Mouse (Mus musculus): Measurements from ENCODE around the gene Rpl9-ps6. TPM values are rescaled to one million over a fixed set of nuclear protein-coding genes. Genes with fewer than 3 reads are reported as not detected.
A peak's percentile ranks its signal among the peaks of the same experiment; 100 is the strongest.
"Not testable (repeated sequence)": the region's sequence is repeated elsewhere in the genome, so short reads cannot be mapped to it uniquely, and the experiment has no call there.

Gene Rpl9-ps6
- polyA plus RNA-seq, 1 experiment from 2014 or later = 70.5 TPM

GRCm38 (mm10) chr19:32480255-32480654, 13.9 kb upstream of the Rpl9-ps6 start:
- no peaks in the 10 kb centered on the region for H3K27me3 ChIP-seq
- H3K27ac ChIP-seq (replicated peaks) = no peak overlapping the region
- no peak overlapping the region for H3K9ac ChIP-seq (replicated peaks)
- ATAC-seq (replicated peaks) = no peak
- H3K4me3 ChIP-seq = no peak overlapping the region
- WGBS = 91% methylated on average over 5 of the region's 5 CpGs
- H3K9me3 ChIP-seq = no peaks in the 10 kb centered on the region
- peaks cover 6% of the 10 kb centered on the region for H3K4me1 ChIP-seq
- H3K36me3 ChIP-seq = no peaks in the 10 kb centered on the region
- no peak overlapping the region for H3K4me2 ChIP-seq (replicated peaks)

GRCm38 (mm10) chr19:32476712-32477052, 10.3 kb upstream of the Rpl9-ps6 start:
- no peak for ATAC-seq (replicated peaks)
- WGBS = 84% methylated on average over 4 of the region's 4 CpGs
- Histone ChIP-seq H3K9me3 (no peaks in the 10 kb centered on the region), H3K36me3 (no peaks in the 10 kb centered on the region), H3K27ac (replicated peaks) (no peak overlapping the region), H3K4me1 (no peaks in the 10 kb centered on the region), H3K4me3 (no peak overlapping the region), H3K9ac (replicated peaks) (no peak overlapping the region), H3K4me2 (replicated peaks) (no peak overlapping the region), H3K27me3 (no peaks in the 10 kb centered on the region)

- ATAC-seq (replicated peaks) = no peak
- no peak overlapping the region for H3K27ac ChIP-seq (replicated peaks)
- no peak overlapping the region for H3K4me3 ChIP-seq
- no peak overlapping the region for H3K4me2 ChIP-seq (replicated peaks)
- H3K9ac ChIP-seq (replicated peaks) = no peak overlapping the region
- H3K4me1 ChIP-seq = no peaks in the 10 kb centered on the region
- H3K27me3 ChIP-seq = no peaks in the 10 kb centered on the region
- WGBS = 89% methylated on average over 12 of the region's 12 CpGs
- no peaks in the 10 kb centered on the region for H3K36me3 ChIP-seq
- no peaks in the 10 kb centered on the region for H3K9me3 ChIP-seq
These were observed 9.8 kb upstream of the Rpl9-ps6 start for GRCm38 (mm10) chr19:32476016-32476711.

GRCm38 (mm10) chr19:32470570-32471263, 4.3 kb upstream of the Rpl9-ps6 start:
- 0 out of 2 replicates have a peak, but pooled peaks have one; percentile 35 for ATAC-seq (replicated peaks)
- no peak overlapping the region for H3K4me3 ChIP-seq
- no peaks in the 10 kb centered on the region for H3K9me3 ChIP-seq
- H3K4me2 ChIP-seq (replicated peaks) = no peak overlapping the region
- no peaks in the 10 kb centered on the region for H3K27me3 ChIP-seq
- H3K27ac ChIP-seq (replicated peaks) = no peak overlapping the region
- H3K4me1 ChIP-seq = no peaks in the 10 kb centered on the region
- no peak overlapping the region for H3K9ac ChIP-seq (replicated peaks)
- WGBS = 90% methylated on average over 13 of the region's 13 CpGs
- no peaks in the 10 kb centered on the region for H3K36me3 ChIP-seq

GRCm38 (mm10) chr19:32470059-32470497, 3.7 kb upstream of the Rpl9-ps6 start:
- 36% methylated on average over 6 of the region's 6 CpGs for WGBS
- H3K27ac ChIP-seq (replicated peaks) = no peak overlapping the region
- no peak overlapping the region for H3K4me2 ChIP-seq (replicated peaks)
- peak; percentile 55 for ATAC-seq (replicated peaks)
- no peak overlapping the region for H3K4me3 ChIP-seq
- H3K27me3 ChIP-seq = no peaks in the 10 kb centered on the region
- H3K36me3 ChIP-seq = no peaks in the 10 kb centered on the region
- H3K9me3 ChIP-seq = no peaks in the 10 kb centered on the region
- H3K9ac ChIP-seq (replicated peaks) = no peak overlapping the region
- no peaks in the 10 kb centered on the region for H3K4me1 ChIP-seq

GRCm38 (mm10) chr19:32467325-32467724, 947 bp upstream of the Rpl9-ps6 start:
- H3K4me1 ChIP-seq = no peaks in the 10 kb centered on the region
- no peaks in the 10 kb centered on the region for H3K9me3 ChIP-seq
- no peak for ATAC-seq (replicated peaks)
- no peak overlapping the region for H3K4me3 ChIP-seq
- H3K4me2 ChIP-seq (replicated peaks) = no peak overlapping the region
- WGBS = 92% methylated on average over 5 of the region's 5 CpGs
- H3K9ac ChIP-seq (replicated peaks) = no peak overlapping the region
- H3K36me3 ChIP-seq = no peaks in the 10 kb centered on the region
- no peaks in the 10 kb centered on the region for H3K27me3 ChIP-seq
- H3K27ac ChIP-seq (replicated peaks) = no peak overlapping the region

- no peak for ATAC-seq (replicated peaks)
- Histone ChIP-seq H3K4me2 (replicated peaks) (no peak overlapping the region), H3K4me1 (no peaks in the 10 kb centered on the region), H3K9ac (replicated peaks) (no peak overlapping the region), H3K4me3 (no peak overlapping the region), H3K27ac (replicated peaks) (no peak overlapping the region), H3K9me3 (no peaks in the 10 kb centered on the region), H3K27me3 (no peaks in the 10 kb centered on the region), H3K36me3 (no peaks in the 10 kb centered on the region)
- WGBS = 86% methylated on average over 4 of the region's 4 CpGs
These were observed 1.1 kb downstream of the Rpl9-ps6 start for GRCm38 (mm10) chr19:32465228-32465627.

GRCm38 (mm10) chr19:32463037-32463436, 3.3 kb downstream of the Rpl9-ps6 start:
- WGBS = 98% methylated on average over 6 of the region's 6 CpGs
- ATAC-seq (replicated peaks) = no peak
- H3K27ac ChIP-seq (replicated peaks) = no peak overlapping the region

GRCm38 (mm10) chr19:32457631-32458030, 8.7 kb downstream of the Rpl9-ps6 start:
- H3K4me2 ChIP-seq (replicated peaks); H3K27me3 ChIP-seq: not testable (repeated sequence)
- 88% methylated on average over 8 of the region's 8 CpGs for WGBS

More at GRCm38 (mm10) chr19:32463037-32463436, 3.3 kb downstream of the Rpl9-ps6 start:
- Histone ChIP-seq H3K4me3 (no peak overlapping the region), H3K4me2 (replicated peaks) (no peak overlapping the region), H3K27me3 (no peaks in the 10 kb centered on the region), H3K9ac (replicated peaks) (no peak overlapping the region), H3K36me3 (no peaks in the 10 kb centered on the region), H3K4me1 (no peaks in the 10 kb centered on the region), H3K9me3 (no peaks in the 10 kb centered on the region)

GRCm38 (mm10) chr19:32456744-32457143, 9.6 kb downstream of the Rpl9-ps6 start:
- Histone ChIP-seq H3K4me1 (no peaks in the 10 kb centered on the region), H3K9me3 (no peaks in the 10 kb centered on the region), H3K27ac (replicated peaks) (no peak overlapping the region), H3K36me3 (no peaks in the 10 kb centered on the region), H3K9ac (replicated peaks) (no peak overlapping the region), H3K27me3 (no peaks in the 10 kb centered on the region), H3K4me3 (no peak overlapping the region), H3K4me2 (replicated peaks) (no peak overlapping the region)
- no peak for ATAC-seq (replicated peaks)
- whole genome bisulfite sequencing = 95% methylated on average over 2 of the region's 2 CpGs

More at GRCm38 (mm10) chr19:32457631-32458030, 8.7 kb downstream of the Rpl9-ps6 start:
- H3K4me3 ChIP-seq; H3K27ac ChIP-seq (replicated peaks); H3K9ac ChIP-seq (replicated peaks); H3K4me1 ChIP-seq; ATAC-seq (replicated peaks); H3K36me3 ChIP-seq; H3K9me3 ChIP-seq: not testable (repeated sequence)

GRCm38 (mm10) chr19:32452231-32452630, 14.1 kb downstream of the Rpl9-ps6 start:
- Histone ChIP-seq H3K9ac (replicated peaks) (no peak overlapping the region), H3K27ac (replicated peaks) (no peak overlapping the region), H3K27me3 (no peaks in the 10 kb centered on the region), H3K4me3 (no peak overlapping the region), H3K4me2 (replicated peaks) (no peak overlapping the region), H3K4me1 (no peaks in the 10 kb centered on the region), H3K9me3 (0 out of 2 replicates have a peak, but pooled peaks cover 3% of the 10 kb centered on the region), H3K36me3 (no peaks in the 10 kb centered on the region)
- 0 out of 2 replicates have a peak, but pooled peaks have one; percentile 55 for ATAC-seq (replicated peaks)
- WGBS = 64% methylated on average over 4 of the region's 4 CpGs

GRCm38 (mm10) chr19:32448931-32449330, 17.4 kb downstream of the Rpl9-ps6 start:
- Histone ChIP-seq H3K4me3 (no peak overlapping the region), H3K9me3 (0 out of 2 replicates have a peak, but pooled peaks cover 3% of the 10 kb centered on the region), H3K4me1 (no peaks in the 10 kb centered on the region), H3K4me2 (replicated peaks) (no peak overlapping the region), H3K27me3 (no peaks in the 10 kb centered on the region), H3K27ac (replicated peaks) (no peak overlapping the region), H3K9ac (replicated peaks) (no peak overlapping the region), H3K36me3 (no peaks in the 10 kb centered on the region)
- no peak for ATAC-seq (replicated peaks)
- 94% methylated on average over 10 of the region's 10 CpGs for WGBS

Measured in forebrain, embryonic 15.5 days (tissue).